ENCODE assay signal across 24 mouse cellular contexts in the genomic region with DNA sequence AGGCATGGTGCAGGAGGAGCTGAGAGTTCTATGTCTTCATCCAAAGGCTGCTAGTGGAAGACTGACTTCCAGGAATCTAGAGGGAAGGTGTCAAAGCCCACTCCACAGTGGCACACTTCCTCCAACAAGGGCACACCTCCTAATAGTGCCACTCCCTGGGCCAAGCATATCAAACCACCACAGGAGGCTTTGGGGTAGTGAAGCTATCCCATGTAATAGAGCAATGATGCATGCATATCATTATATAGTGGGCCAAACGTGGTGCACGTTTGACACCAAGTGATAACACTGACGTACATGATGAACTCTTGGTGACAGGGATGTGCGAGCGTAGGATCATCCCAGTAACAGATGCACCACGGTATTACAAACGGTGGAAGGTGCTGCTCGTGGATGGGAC.
"Had no signal": no experiment of that assay in that cellular context is flagged by ENCODE, and none has a peak within 500 bp of the region (broad histone marks: within the 10 kb centered on the region; RNA-seq: fewer than 3 reads in every experiment).

No protein-coding gene starts in this region.

- H3K4me1 ChIP-seq: lung, embryonic 15.5 days; megakaryocyte, embryonic 14.5 days; midbrain, embryonic 10.5 days; midbrain, embryonic 12.5 days; neural tube, embryonic 13.5 days; neural tube, embryonic 15.5 days; stomach, embryonic 15.5 days had no signal

- H3K36me3 ChIP-seq: lung, embryonic 15.5 days; midbrain, embryonic 10.5 days; midbrain, embryonic 12.5 days; neural tube, embryonic 13.5 days; neural tube, embryonic 15.5 days; stomach, embryonic 15.5 days had no signal

- H3K4me2 ChIP-seq: lung, embryonic 15.5 days; midbrain, embryonic 12.5 days; neural tube, embryonic 13.5 days; neural tube, embryonic 15.5 days; stomach, embryonic 15.5 days had no signal

- H3K9ac ChIP-seq: lung, embryonic 15.5 days; midbrain, embryonic 12.5 days; neural tube, embryonic 13.5 days; neural tube, embryonic 15.5 days; stomach, embryonic 15.5 days had no signal

- H3K4me3 ChIP-seq: lung, embryonic 15.5 days; megakaryocyte, embryonic 14.5 days; midbrain, embryonic 10.5 days; midbrain, embryonic 12.5 days; myocyte; neural tube, embryonic 13.5 days; neural tube, embryonic 15.5 days; stomach, embryonic 15.5 days had no signal

- H3K27ac ChIP-seq: lung, embryonic 15.5 days; macrophage; midbrain, embryonic 10.5 days; midbrain, embryonic 12.5 days; neural tube, embryonic 13.5 days; neural tube, embryonic 15.5 days; stomach, embryonic 15.5 days; stomach, postnatal 0 days had no signal

- DNase-seq: lung, adult 2 months; lung, postnatal 14 days; lung, postnatal 36 days; midbrain, embryonic 14.5 days; retina, postnatal 1 day; right cerebral cortex, adult 18-20 months; right cerebral cortex, postnatal 25 days; right cerebral cortex, postnatal 4 days; spleen, adult 18-20 months; thymus, adult 18-20 months; thymus, postnatal 14 days; thymus, postnatal 36 days had no signal

- ATAC-seq: lung, postnatal 0 days; midbrain, embryonic 16.5 days had no signal

- H3K9me3 ChIP-seq: lung, embryonic 15.5 days; megakaryocyte, embryonic 14.5 days; midbrain, embryonic 10.5 days; midbrain, embryonic 12.5 days; neural tube, embryonic 13.5 days; neural tube, embryonic 15.5 days; stomach, embryonic 15.5 days had no signal

- H3K27me3 ChIP-seq: midbrain, embryonic 12.5 days; neural tube, embryonic 13.5 days; neural tube, embryonic 15.5 days; stomach, embryonic 15.5 days had no signal
